In the genomic region with DNA sequence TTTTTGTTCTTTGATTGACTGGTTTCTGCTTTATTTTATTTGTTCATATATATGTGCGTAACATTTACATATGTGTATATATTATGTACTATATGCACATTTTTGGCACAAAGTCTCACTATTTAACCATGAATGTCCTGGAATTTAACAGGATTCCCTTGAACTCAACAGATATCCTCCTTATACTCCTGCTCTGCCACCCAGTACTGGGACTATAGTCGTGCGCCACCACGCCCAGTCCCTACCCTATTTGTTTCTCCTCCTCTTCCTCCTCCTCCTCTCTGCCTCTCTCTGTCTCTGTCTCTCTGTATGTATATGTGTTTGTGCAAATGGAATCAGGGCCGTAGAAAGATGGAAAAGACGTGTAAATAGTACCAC, we compare ENCODE assay signal across 7 mouse cellular contexts. TPM values are rescaled to one million over a fixed set of nuclear protein-coding genes. Genes with fewer than 3 reads are reported as not detected.
DNase-seq lines count a peak whose midpoint lies in the region; ATAC-seq and TF ChIP-seq lines count a peak whose summit lies in the region.

No protein-coding gene starts in this region.

- peaks cover 12% of the 10 kb centered on the region for H3K4me1 ChIP-seq in forebrain, embryonic 15.5 days
- H3K4me1 ChIP-seq in liver, embryonic 13.5 days (replicated peaks) = peaks cover 36% of the 10 kb centered on the region
- H3K4me1 ChIP-seq in stomach, postnatal 0 days (replicated peaks; ENCODE audit: control insufficient read depth, insufficient read depth) = peaks cover 3% of the 10 kb centered on the region
- peaks cover 9% of the 10 kb centered on the region for H3K4me1 ChIP-seq in thymus, adult 2 months (replicated peaks; ENCODE audit: control insufficient read depth, insufficient read depth, low read length)

- DNase-seq in right cerebral cortex, postnatal 14 days = peak; percentile 7
- DNase-seq in right cerebral cortex, postnatal 4 days = no peak
- DNase-seq in liver, embryonic 13.5 days = peak; percentile 42
- DNase-seq in stomach, postnatal 0 days (ENCODE audit: low spot score) = no peak
- no peak for DNase-seq in thymus, adult 2 months
- no peak for DNase-seq in Muller cell, postnatal 12 days (ENCODE audit: inconsistent ontology term)

- 25% methylated on average over 6 of the region's 6 CpGs for WGBS in forebrain, embryonic 15.5 days
- 20% methylated on average over 6 of the region's 6 CpGs for WGBS in liver, embryonic 13.5 days (ENCODE audit: insufficient replicate concordance)
- WGBS in stomach, postnatal 0 days = 18% methylated on average over 6 of the region's 6 CpGs
- WGBS in thymus, adult 2 months = 28% methylated on average over 6 of the region's 6 CpGs

- ATAC-seq in forebrain, embryonic 15.5 days (replicated peaks) = peak; percentile 71
- peak; percentile 85 for ATAC-seq in liver, embryonic 13.5 days (ENCODE audit: low read depth)
- ATAC-seq in stomach, postnatal 0 days (ENCODE audit: low FRiP score, low TSS enrichment) = peak; percentile 38; the same call in 1 of the 2 replicates

- no peak for TF ChIP-seq POLR2A in thymus, adult 2 months (IDR thresholded peaks at IDR 0.05; ENCODE audit: control insufficient read depth, extremely low read depth, insufficient read depth, low read length, poor library complexity)

- no peak for TF ChIP-seq CTCF in stomach, postnatal 0 days (IDR thresholded peaks at IDR 0.05; ENCODE audit: low read depth)
- no peak for TF ChIP-seq CTCF in thymus, adult 2 months (IDR thresholded peaks at IDR 0.05; ENCODE audit: borderline replicate concordance, control insufficient read depth, extremely low read depth, insufficient read depth, low read length, poor library complexity)

- H3K9me3 ChIP-seq in forebrain, embryonic 15.5 days = no peaks in the 10 kb centered on the region
- no peaks in the 10 kb centered on the region for H3K9me3 ChIP-seq in liver, embryonic 13.5 days (replicated peaks)
- no peaks in the 10 kb centered on the region for H3K9me3 ChIP-seq in stomach, postnatal 0 days (ENCODE audit: control insufficient read depth, low read length)

- no peaks in the 10 kb centered on the region for H3K27me3 ChIP-seq in forebrain, embryonic 15.5 days
- peaks cover 3% of the 10 kb centered on the region; the same call in 1 of the 2 replicates for H3K27me3 ChIP-seq in liver, embryonic 13.5 days
- no peaks in the 10 kb centered on the region for H3K27me3 ChIP-seq in stomach, postnatal 0 days (ENCODE audit: control insufficient read depth, insufficient read depth, low read length)
- no peaks in the 10 kb centered on the region for H3K27me3 ChIP-seq in thymus, adult 2 months (ENCODE audit: control insufficient read depth, insufficient read depth, low read length)

- peak overlapping the region; percentile 41 for H3K4me2 ChIP-seq in forebrain, embryonic 15.5 days (replicated peaks)
- peak overlapping the region; percentile 83 for H3K4me2 ChIP-seq in liver, embryonic 13.5 days
- H3K4me2 ChIP-seq in stomach, postnatal 0 days (replicated peaks; ENCODE audit: low read depth) = peak overlapping the region; percentile 43

- peaks cover 22% of the 10 kb centered on the region for H3K36me3 ChIP-seq in forebrain, embryonic 15.5 days
- peaks cover 24% of the 10 kb centered on the region for H3K36me3 ChIP-seq in liver, embryonic 13.5 days
- peaks cover 3% of the 10 kb centered on the region; the same call in 1 of the 2 replicates for H3K36me3 ChIP-seq in stomach, postnatal 0 days (ENCODE audit: control insufficient read depth, insufficient read depth, low read length)
- H3K36me3 ChIP-seq in thymus, adult 2 months (ENCODE audit: control insufficient read depth, insufficient read depth, low read length) = peaks cover 8% of the 10 kb centered on the region; the same call in 1 of the 2 replicates

- H3K4me3 ChIP-seq in forebrain, embryonic 15.5 days = peak overlapping the region; percentile 57
- peak overlapping the region; percentile 32 for H3K4me3 ChIP-seq in liver, embryonic 13.5 days (replicated peaks)
- H3K4me3 ChIP-seq in stomach, postnatal 0 days (ENCODE audit: low read depth, low read length) = peak overlapping the region; percentile 17; the same call in 1 of the 2 replicates
- no peak overlapping the region for H3K4me3 ChIP-seq in thymus, adult 2 months (ENCODE audit: control insufficient read depth, insufficient read depth, low read length)

- no peak for TF ChIP-seq EP300 in stomach, postnatal 0 days (optimal IDR thresholded peaks at IDR 0.05)

- peak overlapping the region; percentile 47; the same call in 1 of the 2 replicates for H3K27ac ChIP-seq in forebrain, embryonic 15.5 days (replicated peaks)
- peak overlapping the region; percentile 67 for H3K27ac ChIP-seq in liver, embryonic 13.5 days
- no peak overlapping the region for H3K27ac ChIP-seq in stomach, postnatal 0 days (replicated peaks)
- H3K27ac ChIP-seq in thymus, adult 2 months (ENCODE audit: control insufficient read depth, insufficient read depth, low read length) = no peak overlapping the region

- H3K9ac ChIP-seq in forebrain, embryonic 15.5 days (replicated peaks) = no peak overlapping the region
- peak overlapping the region; percentile 18; the same call in 1 of the 2 replicates for H3K9ac ChIP-seq in liver, embryonic 13.5 days
- H3K9ac ChIP-seq in stomach, postnatal 0 days (ENCODE audit: low read length) = 0 out of 2 replicates have a peak overlapping the region, but pooled peaks have one; percentile 43

RNA-seq across cellular contexts. Expression of a gene that starts 0.4 kb away (rescaled TPM):
- polyA plus RNA-seq in forebrain, embryonic 15.5 days (2015; fragmentation: Nextera tagmentation; extraction: Ambion mirVana) = 43.7 and 44.0 TPM in 2 replicates
- 20.0 and 20.8 TPM in 2 replicates for polyA plus RNA-seq in liver, embryonic 13.5 days (2015; fragmentation: Nextera tagmentation; extraction: Ambion mirVana)
- polyA plus RNA-seq in stomach, postnatal 0 days (2015; fragmentation: Nextera tagmentation; extraction: Ambion mirVana) = 16.5 and 20.6 TPM in 2 replicates
- polyA plus RNA-seq in thymus, adult 2 months (2012; rRNA removed) = 104 and 109 TPM in 2 replicates

RNA-seq across cellular contexts. Expression of a gene that starts 8.1 kb away (rescaled TPM):
- polyA plus RNA-seq in forebrain, embryonic 15.5 days (2015; fragmentation: Nextera tagmentation; extraction: Ambion mirVana) = 0.69 and 0.72 TPM in 2 replicates
- not detected in 2 replicates for polyA plus RNA-seq in liver, embryonic 13.5 days (2015; fragmentation: Nextera tagmentation; extraction: Ambion mirVana)
- 13.5 and 14.9 TPM in 2 replicates for polyA plus RNA-seq in stomach, postnatal 0 days (2015; fragmentation: Nextera tagmentation; extraction: Ambion mirVana)
- polyA plus RNA-seq in thymus, adult 2 months (2012; rRNA removed) = not detected in 2 replicates

RNA-seq across cellular contexts. Expression of a gene that starts 20.0 kb away (rescaled TPM):
- 94.9 and 108 TPM in 2 replicates for polyA plus RNA-seq in forebrain, embryonic 15.5 days (2015; fragmentation: Nextera tagmentation; extraction: Ambion mirVana)
- 43.7 and 48.5 TPM in 2 replicates for polyA plus RNA-seq in liver, embryonic 13.5 days (2015; fragmentation: Nextera tagmentation; extraction: Ambion mirVana)
- polyA plus RNA-seq in stomach, postnatal 0 days (2015; fragmentation: Nextera tagmentation; extraction: Ambion mirVana) = 60.0 and 68.6 TPM in 2 replicates
- polyA plus RNA-seq in thymus, adult 2 months (2012; rRNA removed) = 375 and 472 TPM in 2 replicates

RNA-seq across cellular contexts. Expression of a gene that starts 30.3 kb away (rescaled TPM):
- 0.83 and 0.84 TPM in 2 replicates for polyA plus RNA-seq in forebrain, embryonic 15.5 days (2015; fragmentation: Nextera tagmentation; extraction: Ambion mirVana)
- 0.58 and 0.68 TPM in 2 replicates for polyA plus RNA-seq in liver, embryonic 13.5 days (2015; fragmentation: Nextera tagmentation; extraction: Ambion mirVana)
- polyA plus RNA-seq in stomach, postnatal 0 days (2015; fragmentation: Nextera tagmentation; extraction: Ambion mirVana) = 14.1 and 17.6 TPM in 2 replicates
- 15.9 and 17.1 TPM in 2 replicates for polyA plus RNA-seq in thymus, adult 2 months (2012; rRNA removed)

RNA-seq across cellular contexts. Expression of a gene that starts 30.3 kb away (rescaled TPM):
- 0.64 and 0.69 TPM in 2 replicates for polyA plus RNA-seq in forebrain, embryonic 15.5 days (2015; fragmentation: Nextera tagmentation; extraction: Ambion mirVana)
- polyA plus RNA-seq in liver, embryonic 13.5 days (2015; fragmentation: Nextera tagmentation; extraction: Ambion mirVana) = not detected in 2 replicates
- polyA plus RNA-seq in stomach, postnatal 0 days (2015; fragmentation: Nextera tagmentation; extraction: Ambion mirVana) = 0.28 and 0.38 TPM in 2 replicates
- 3.1 and 4.7 TPM in 2 replicates for polyA plus RNA-seq in thymus, adult 2 months (2012; rRNA removed)

Comparison
In these comparisons a context has a peak if more than half of its experiments do, and no peak if none do; other contexts are left out.
1. DNase-seq: peak in right cerebral cortex, postnatal 14 days (single experiment) and liver, embryonic 13.5 days (single experiment); none in right cerebral cortex, postnatal 4 days (single experiment), stomach, postnatal 0 days (single experiment), thymus, adult 2 months (single experiment) and Muller cell, postnatal 12 days (single experiment).
2. H3K27ac ChIP-seq: peak in forebrain, embryonic 15.5 days (single experiment) and liver, embryonic 13.5 days (single experiment); none in stomach, postnatal 0 days (single experiment) and thymus, adult 2 months (single experiment).
3. Peak in every context shown above with its lines, with median percentiles within 50 percentile points of each other: ATAC-seq and H3K4me2 ChIP-seq.